Mouse (Mus musculus): ENCODE results near the gene Lpcat2.
"Not testable (repeated sequence)": the region's sequence is repeated elsewhere in the genome, so short reads cannot be mapped to it uniquely, and the experiment has no call there.

Gene Lpcat2

GRCm38 (mm10) chr8:92853188-92853983, 1.8 kb upstream of the Lpcat2 start:
- CTCF ChIA-PET = no interaction called here

GRCm38 (mm10) chr8:92854673-92855072, 466 bp upstream of the Lpcat2 start:
- CTCF ChIA-PET = no interaction called here

GRCm38 (mm10) chr8:92856273-92856986, 1.3 kb downstream of the Lpcat2 start:
- CTCF ChIA-PET = no interaction called here

GRCm38 (mm10) chr8:92858475-92859182, 3.5 kb downstream of the Lpcat2 start:
- CTCF ChIA-PET = no interaction called here

GRCm38 (mm10) chr8:92861977-92862376, 6.8 kb downstream of the Lpcat2 start:
- CTCF ChIA-PET = no interaction called here

- CTCF ChIA-PET = no interaction called here
These were observed 15.1 kb downstream of the Lpcat2 start for GRCm38 (mm10) chr8:92870281-92870680.

- CTCF ChIA-PET = no interaction called here
These were observed 17.1 kb downstream of the Lpcat2 start for GRCm38 (mm10) chr8:92872063-92872759.

- CTCF ChIA-PET = no interaction called here
These were observed 20.7 kb downstream of the Lpcat2 start for GRCm38 (mm10) chr8:92875795-92876194.

GRCm38 (mm10) chr8:92881247-92881646, 26.1 kb downstream of the Lpcat2 start:
- CTCF ChIA-PET = no interaction called here

GRCm38 (mm10) chr8:92883771-92884170, 28.6 kb downstream of the Lpcat2 start:
- CTCF ChIA-PET = no interaction called here

- CTCF ChIA-PET = not testable (repeated sequence)
These were observed 37.1 kb downstream of the Lpcat2 start for GRCm38 (mm10) chr8:92892216-92892615.

- CTCF ChIA-PET = no interaction called here
These were observed 38.7 kb downstream of the Lpcat2 start for GRCm38 (mm10) chr8:92893870-92894269.

GRCm38 (mm10) chr8:92895053-92895452, 39.9 kb downstream of the Lpcat2 start:
- CTCF ChIA-PET = no interaction called here

- CTCF ChIA-PET = no interaction called here
These were observed 40.9 kb downstream of the Lpcat2 start for GRCm38 (mm10) chr8:92896056-92896455.

GRCm38 (mm10) chr8:92896611-92897010, 41.5 kb downstream of the Lpcat2 start:
- CTCF ChIA-PET = no interaction called here

- CTCF ChIA-PET = no interaction called here
These were observed 42.7 kb downstream of the Lpcat2 start for GRCm38 (mm10) chr8:92897794-92898193.

- CTCF ChIA-PET = no interaction called here
These were observed 44.5 kb downstream of the Lpcat2 start for GRCm38 (mm10) chr8:92899590-92899989.

GRCm38 (mm10) chr8:92901107-92901506, 46.0 kb downstream of the Lpcat2 start, which contains the start of gene Capns2:
Gene Capns2, plus strand, starts transcription at chr8:92901407.
- CTCF ChIA-PET = no interaction called here

- CTCF ChIA-PET = no interaction called here
These were observed 47.8 kb downstream of the Lpcat2 start for GRCm38 (mm10) chr8:92902981-92903380.

GRCm38 (mm10) chr8:92903488-92904135, 48.5 kb downstream of the Lpcat2 start:
- CTCF ChIA-PET = no interaction called here

- CTCF ChIA-PET = no interaction called here
These were observed 51.4 kb downstream of the Lpcat2 start for GRCm38 (mm10) chr8:92906553-92906952.

- CTCF ChIA-PET = no interaction called here
These were observed 53.3 kb downstream of the Lpcat2 start for GRCm38 (mm10) chr8:92908448-92908847.

Data from spleen, embryonic (tissue).